In genomic region chrX:151017897-151018296, GRCm38 (mm10) we compare ENCODE assay signal across 8 mouse cellular contexts. TPM values are rescaled to one million over a fixed set of nuclear protein-coding genes. Genes with fewer than 3 reads are reported as not detected.
DNase-seq lines count a peak whose midpoint lies in the region; ATAC-seq and TF ChIP-seq lines count a peak whose summit lies in the region.

No protein-coding gene starts in this region.

- H3K9me3 ChIP-seq in heart, embryonic 16.5 days (replicated peaks; ENCODE audit: control insufficient read depth, low read length): no peaks in the 10 kb centered on the region; the same call in 1 of the 2 replicates
- no peaks in the 10 kb centered on the region for H3K9me3 ChIP-seq in G1E (replicated peaks)
- H3K9me3 ChIP-seq in embryonic facial prominence, embryonic 12.5 days: no peaks in the 10 kb centered on the region
- H3K9me3 ChIP-seq in limb, embryonic 13.5 days: no peaks in the 10 kb centered on the region

- whole genome bisulfite sequencing in heart, embryonic 16.5 days: 6% methylated on average over 3 of the region's 3 CpGs
- WGBS in embryonic facial prominence, embryonic 12.5 days: 12% methylated on average over 3 of the region's 3 CpGs
- WGBS in limb, embryonic 13.5 days: 8% methylated on average over 3 of the region's 3 CpGs

- TF ChIP-seq CTCF in G1E (IDR thresholded peaks at IDR 0.05; ENCODE audit: low read depth, low read length): no peak

- H3K4me1 ChIP-seq in heart, embryonic 16.5 days (ENCODE audit: control insufficient read depth, insufficient read depth, low read length): peaks cover 5% of the 10 kb centered on the region; the same call in 1 of the 2 replicates
- peaks cover 9% of the 10 kb centered on the region for H3K4me1 ChIP-seq in G1E (ENCODE audit: insufficient read depth, low read depth, low read length)
- H3K4me1 ChIP-seq in embryonic facial prominence, embryonic 12.5 days: 0 out of 2 replicates have a peak, but pooled peaks cover 4% of the 10 kb centered on the region
- H3K4me1 ChIP-seq in limb, embryonic 13.5 days: no peaks in the 10 kb centered on the region

- H3K27ac ChIP-seq in heart, embryonic 16.5 days (ENCODE audit: low read length): peak overlapping the region; percentile 79
- H3K27ac ChIP-seq in embryonic facial prominence, embryonic 12.5 days: peak overlapping the region; percentile 76
- H3K27ac ChIP-seq in limb, embryonic 13.5 days: peak overlapping the region; percentile 77

- peak overlapping the region; percentile 65 for H3K4me3 ChIP-seq in heart, embryonic 16.5 days (ENCODE audit: low read length)
- H3K4me3 ChIP-seq in G1E (ENCODE audit: low read depth, low read length): peak overlapping the region; percentile 70
- H3K4me3 ChIP-seq in embryonic facial prominence, embryonic 12.5 days: peak overlapping the region; percentile 44
- H3K4me3 ChIP-seq in limb, embryonic 13.5 days: peak overlapping the region; percentile 49

- DNase-seq in heart, adult 9 months (ENCODE audit: low spot score in 2 of 2): no peak
- peak; percentile 2 for DNase-seq in G1E (ENCODE audit: low spot score)
- peak; percentile 7 for DNase-seq in yolk sac, embryonic 10.5 days (ENCODE audit: low spot score)
- no peak for DNase-seq in adrenal gland, postnatal 4 days (ENCODE audit: low spot score in 2 of 2)
- DNase-seq in layer of hippocampus, adult 18-20 months (ENCODE audit: low spot score in 2 of 2): no peak

- H3K27me3 ChIP-seq in heart, embryonic 16.5 days (ENCODE audit: control insufficient read depth, insufficient read depth, low read length): no peaks in the 10 kb centered on the region
- no peaks in the 10 kb centered on the region for H3K27me3 ChIP-seq in G1E (ENCODE audit: insufficient read depth, low read length)
- no peaks in the 10 kb centered on the region for H3K27me3 ChIP-seq in embryonic facial prominence, embryonic 12.5 days
- peaks cover 3% of the 10 kb centered on the region; the same call in 1 of the 2 replicates for H3K27me3 ChIP-seq in limb, embryonic 13.5 days

- peaks cover 3% of the 10 kb centered on the region; the same call in 1 of the 2 replicates for H3K36me3 ChIP-seq in heart, embryonic 16.5 days (ENCODE audit: control insufficient read depth, insufficient read depth)
- H3K36me3 ChIP-seq in G1E (replicated peaks): peaks cover 17% of the 10 kb centered on the region
- H3K36me3 ChIP-seq in embryonic facial prominence, embryonic 12.5 days: 0 out of 2 replicates have a peak, but pooled peaks cover 3% of the 10 kb centered on the region
- H3K36me3 ChIP-seq in limb, embryonic 13.5 days: peaks cover 5% of the 10 kb centered on the region; the same call in 1 of the 2 replicates

- H3K9ac ChIP-seq in heart, embryonic 16.5 days (ENCODE audit: low read length): peak overlapping the region; percentile 62
- 0 out of 2 replicates have a peak overlapping the region, but pooled peaks have one; percentile 33 for H3K9ac ChIP-seq in embryonic facial prominence, embryonic 12.5 days
- H3K9ac ChIP-seq in limb, embryonic 13.5 days: peak overlapping the region; percentile 43

- H3K4me2 ChIP-seq in heart, embryonic 16.5 days (ENCODE audit: low read depth, low read length): peak overlapping the region; percentile 64
- peak overlapping the region; percentile 45 for H3K4me2 ChIP-seq in embryonic facial prominence, embryonic 12.5 days (replicated peaks)
- peak overlapping the region; percentile 56 for H3K4me2 ChIP-seq in limb, embryonic 13.5 days (replicated peaks)

- ATAC-seq in heart, embryonic 16.5 days (replicated peaks; ENCODE audit: extremely low read depth, insufficient read depth, low FRiP score): no peak
- no peak for ATAC-seq in G1E (ENCODE audit: extremely low read depth, insufficient number of reproducible peaks, low FRiP score, poor library complexity, severe bottlenecking)
- ATAC-seq in embryonic facial prominence, embryonic 12.5 days (ENCODE audit: insufficient number of reproducible peaks, insufficient read depth, low FRiP score, low TSS enrichment): no peak
- no peak for ATAC-seq in limb, embryonic 13.5 days (ENCODE audit: low FRiP score, low read depth)

RNA-seq across cellular contexts. Expression of gene Gnl3l, which starts 0.8 kb away (rescaled TPM):
- polyA plus RNA-seq in heart, embryonic 16.5 days (2015; fragmentation: Nextera tagmentation; extraction: Ambion mirVana): 19.0 and 21.4 TPM in 2 replicates
- total RNA-seq in G1E (2014; fragmentation: Nextera tagmentation) (63.5 and 72.8 TPM in 2 replicates), G1E (2017) (59.6 and 71.5 TPM in 2 replicates)
- 1.9 and 2.4 TPM in 2 replicates for polyA plus RNA-seq in G1E (2012)
- polyA plus RNA-seq in embryonic facial prominence, embryonic 12.5 days (2016; fragmentation: Nextera tagmentation; extraction: Ambion mirVana): 32.7 and 34.0 TPM in 2 replicates
- polyA plus RNA-seq in limb, embryonic 13.5 days (2015; fragmentation: Nextera tagmentation; extraction: Ambion mirVana): 26.4 and 26.5 TPM in 2 replicates
- total RNA-seq in adrenal gland, postnatal 4 days (2021): 10 to 100 TPM; 62.4 to 75.3 TPM
- total RNA-seq in layer of hippocampus, adult 18-20 months (2021): 100 to 1,000 TPM; 192 to 199 TPM

RNA-seq across cellular contexts. Expression of gene Fgd1, which starts 28.1 kb away (rescaled TPM):
- 5.6 and 8.3 TPM in 2 replicates for polyA plus RNA-seq in heart, embryonic 16.5 days (2015; fragmentation: Nextera tagmentation; extraction: Ambion mirVana)
- not detected in 2 replicates for total RNA-seq in G1E (2014; fragmentation: Nextera tagmentation)
- total RNA-seq in G1E (2017): not detected in 2 replicates
- polyA plus RNA-seq in G1E (2012): not detected in 2 replicates
- polyA plus RNA-seq in embryonic facial prominence, embryonic 12.5 days (2016; fragmentation: Nextera tagmentation; extraction: Ambion mirVana): 18.9 and 20.1 TPM in 2 replicates
- 15.5 and 16.3 TPM in 2 replicates for polyA plus RNA-seq in limb, embryonic 13.5 days (2015; fragmentation: Nextera tagmentation; extraction: Ambion mirVana)
- total RNA-seq in adrenal gland, postnatal 4 days (2021): 10 to 100 TPM; 30.9 to 32.7 TPM
- 10 to 100 TPM; 16.4 to 17.5 TPM for total RNA-seq in layer of hippocampus, adult 18-20 months (2021)

Comparison
In these comparisons a context has a peak if more than half of its experiments do, and no peak if none do; other contexts are left out.
1. DNase-seq: peak in G1E (single experiment) and yolk sac, embryonic 10.5 days (single experiment); none in heart, adult 9 months (0 of 2), adrenal gland, postnatal 4 days (0 of 2) and layer of hippocampus, adult 18-20 months (0 of 2).
2. Peak in every context shown above with its lines, with median percentiles within 50 percentile points of each other: H3K27ac ChIP-seq, H3K4me2 ChIP-seq, H3K4me3 ChIP-seq and H3K9ac ChIP-seq.